Mouse (Mus musculus) MEL (cell line): ENCODE measurements around the gene Hoxc9. TPM values are rescaled to one million over a fixed set of nuclear protein-coding genes. Genes with fewer than 3 reads are reported as not detected.

Source experiments
- DNase-seq: peaks from one replicate; pipeline ENCODE4 v3.0.0; 2011; ENCODE audit warnings: low read depth, low spot score
- H3K27ac ChIP-seq: 2 replicates; pipeline ENCODE4 v1.5.1; 2012; ENCODE audit warnings: low read depth, mild to moderate bottlenecking, control low read depth, low read length, moderate library complexity; ENCODE audit not compliant: control insufficient read depth
- H3K27me3 ChIP-seq, 2 experiments: fragments of 150-350 bp in 1 of 2; sonication (generic) in 1 of 2; 2 replicates each; pipeline ENCODE4 v1.6.1; 2012; ENCODE audit warnings: low read length in 2 of 2, mild to moderate bottlenecking in 2 of 2, improper control_type of control experiment in 1 of 2, moderate library complexity in 1 of 2; ENCODE audit not compliant: insufficient read depth in 2 of 2, control insufficient read depth in 1 of 2
- H3K36me3 ChIP-seq, 2 experiments: 2 replicates each; pipeline ENCODE4 v1.6.1; 2012 to 2014; ENCODE audit warnings: low read length in 2 of 2, improper control_type of control experiment in 1 of 2, inconsistent platforms in 1 of 2, mild to moderate bottlenecking in 1 of 2; ENCODE audit not compliant: insufficient read depth in 2 of 2, control insufficient read depth in 1 of 2
- H3K4me1 ChIP-seq, 2 experiments: fragments of 150-350 bp in 1 of 2; sonication (generic) in 1 of 2; 2 replicates each; pipeline ENCODE4 v1.6.1; 2012; ENCODE audit warnings: low read length in 2 of 2, improper control_type of control experiment in 1 of 2, mild to moderate bottlenecking in 1 of 2; ENCODE audit not compliant: insufficient read depth in 2 of 2, control insufficient read depth in 1 of 2
- H3K4me3 ChIP-seq, 2 experiments: fragments of 150-350 bp in 1 of 2; sonication (generic) in 1 of 2; 2 replicates each; pipeline ENCODE4 v1.5.1; 2012; ENCODE audit warnings: low read depth in 2 of 2, low read length in 2 of 2, mild to moderate bottlenecking in 2 of 2, moderate library complexity in 2 of 2, control low read depth in 1 of 2, improper control_type of control experiment in 1 of 2; ENCODE audit not compliant: control insufficient read depth in 1 of 2, insufficient read depth in 1 of 2
- H3K79me2 ChIP-seq: 2 replicates; pipeline ENCODE4 v1.6.1; 2012; ENCODE audit warnings: mild to moderate bottlenecking, low read length, moderate library complexity; ENCODE audit not compliant: control insufficient read depth, poor library complexity, insufficient read depth
- H3K9ac ChIP-seq: 2 replicates; pipeline ENCODE4 v1.6.1; 2012; ENCODE audit warnings: low read depth, mild to moderate bottlenecking, control low read depth, low read length, moderate library complexity; ENCODE audit not compliant: control insufficient read depth, poor library complexity, severe bottlenecking
- H3K9me3 ChIP-seq: fragments of 150-350 bp; sonication (generic); replicated peaks from 2 replicates; pipeline ENCODE4 v1.6.1; 2012; ENCODE audit warnings: mild to moderate bottlenecking, low read length, improper control_type of control experiment, moderate library complexity; ENCODE audit not compliant: insufficient read depth
- CHD1 ChIP-seq: IDR thresholded peaks from 2 replicates; pipeline ENCODE4 v1.6.1; 2012; ENCODE audit warnings: low read depth, mild to moderate bottlenecking, inconsistent platforms, low read length, improper control_type of control experiment
- CHD2 ChIP-seq: IDR thresholded peaks from 2 replicates; pipeline ENCODE4 v1.6.1; 2011; ENCODE audit warnings: low read length, improper control_type of control experiment
- E2F4 ChIP-seq: IDR thresholded peaks from 2 replicates; pipeline ENCODE4 v1.6.1; 2011; ENCODE audit warnings: low read depth, low read length, improper control_type of control experiment, borderline replicate concordance
- GABPA ChIP-seq: IDR thresholded peaks from 2 replicates; pipeline ENCODE4 v1.6.1; 2012; ENCODE audit warnings: low read depth, mild to moderate bottlenecking, inconsistent platforms, low read length, improper control_type of control experiment, moderate library complexity
- GATA1 ChIP-seq: IDR thresholded peaks from 2 replicates; pipeline ENCODE4 v1.6.1; 2011; ENCODE audit warnings: low read depth, low read length, improper control_type of control experiment
- HCFC1 ChIP-seq: IDR thresholded peaks from 2 replicates; pipeline ENCODE4 v1.6.1; 2012; ENCODE audit warnings: low read depth, mild to moderate bottlenecking, inconsistent platforms, low read length, improper control_type of control experiment, moderate library complexity
- MAFK ChIP-seq: IDR thresholded peaks from 2 replicates; pipeline ENCODE4 v1.6.1; 2011; ENCODE audit warnings: low read depth, mild to moderate bottlenecking, low read length, improper control_type of control experiment, borderline replicate concordance
- MEF2A ChIP-seq: IDR thresholded peaks from 2 replicates; pipeline ENCODE4 v1.6.1; 2014; ENCODE audit warnings: low read depth, mild to moderate bottlenecking, inconsistent platforms, low read length, improper control_type of control experiment; ENCODE audit not compliant: poor library complexity, insufficient replicate concordance, severe bottlenecking; ENCODE audit errors: extremely low read depth
- MXI1 ChIP-seq: IDR thresholded peaks from 2 replicates; pipeline ENCODE4 v1.6.1; 2011; ENCODE audit warnings: mild to moderate bottlenecking, low read depth, low read length, improper control_type of control experiment
- MYC ChIP-seq: IDR thresholded peaks from 2 replicates; pipeline ENCODE4 v1.6.1; 2011; ENCODE audit warnings: low read depth, mild to moderate bottlenecking, low read length, improper control_type of control experiment, moderate library complexity
- NELFE ChIP-seq: IDR thresholded peaks from 2 replicates; pipeline ENCODE4 v1.6.1; 2011; ENCODE audit warnings: low read depth, low read length, improper control_type of control experiment
- POLR2A ChIP-seq, 2 experiments: IDR thresholded peaks; 2 replicates each; pipeline ENCODE4 v1.6.1; 2011 to 2012; ENCODE audit warnings: low read length in 2 of 2, mild to moderate bottlenecking in 2 of 2, control low read depth in 1 of 2, improper control_type of control experiment in 1 of 2, low read depth in 1 of 2, moderate library complexity in 1 of 2; ENCODE audit not compliant: control insufficient read depth in 1 of 2, insufficient read depth in 1 of 2, poor library complexity in 1 of 2
- RCOR1 ChIP-seq: IDR thresholded peaks from 2 replicates; pipeline ENCODE4 v1.6.1; 2012; ENCODE audit warnings: low read depth, mild to moderate bottlenecking, inconsistent platforms, low read length, improper control_type of control experiment
- SIN3A ChIP-seq: IDR thresholded peaks from 2 replicates; pipeline ENCODE4 v1.6.1; 2012; ENCODE audit warnings: low read length, improper control_type of control experiment, inconsistent platforms
- SMC3 ChIP-seq: IDR thresholded peaks from 2 replicates; pipeline ENCODE4 v1.6.1; 2011; ENCODE audit warnings: low read depth, low read length, improper control_type of control experiment
- TBP ChIP-seq: IDR thresholded peaks from 2 replicates; pipeline ENCODE4 v1.8.0; 2011; ENCODE audit warnings: low read depth, low read length, improper control_type of control experiment
- TCF12 ChIP-seq: IDR thresholded peaks from 2 replicates; pipeline ENCODE4 v1.6.1; 2014; ENCODE audit warnings: low read depth, mild to moderate bottlenecking, inconsistent platforms, low read length, improper control_type of control experiment, moderate library complexity
- UBTF ChIP-seq: IDR thresholded peaks from 2 replicates; pipeline ENCODE4 v1.6.1; 2012; ENCODE audit warnings: low read depth, mild to moderate bottlenecking, inconsistent platforms, low read length, improper control_type of control experiment, moderate library complexity, borderline replicate concordance; ENCODE audit not compliant: insufficient read depth
- USF1 ChIP-seq: IDR thresholded peaks from 2 replicates; pipeline ENCODE4 v1.6.1; 2014; ENCODE audit warnings: low read depth, mild to moderate bottlenecking, inconsistent platforms, low read length, improper control_type of control experiment, moderate library complexity
- USF2 ChIP-seq, 2 experiments: IDR thresholded peaks; 2 replicates each; pipeline ENCODE4 v1.6.1; 2011 to 2012; ENCODE audit warnings: improper control_type of control experiment in 2 of 2, low read length in 2 of 2, borderline replicate concordance in 1 of 2, inconsistent platforms in 1 of 2, low read depth in 1 of 2, mild to moderate bottlenecking in 1 of 2; ENCODE audit not compliant: insufficient read depth in 1 of 2
- ZC3H11A ChIP-seq: IDR thresholded peaks from 2 replicates; pipeline ENCODE4 v1.6.1; 2012; ENCODE audit warnings: low read depth, mild to moderate bottlenecking, inconsistent platforms, low read length, improper control_type of control experiment
- polyA plus RNA-seq, 2 experiments: library from polyadenylated mRNA; stranded (reverse) in 1 of 2; unstranded in 1 of 2; fragments of >175 nt in 1 of 2; fragments of >200 nt in 1 of 2; gene quantifications; 2 replicates each; pipeline versions ENCODE4 v1.2.1 to v1.2.4; 2012; ENCODE audit warnings: low replicate concordance in 2 of 2, low read depth in 1 of 2; ENCODE audit not compliant: insufficient read length in 2 of 2, insufficient read depth in 1 of 2, missing spikeins in 1 of 2
- total RNA-seq: library from RNA; depleted of rRNA; stranded (reverse); fragments of 300-350 nt; gene quantifications from 2 replicates; pipeline ENCODE4 v1.2.3, GENCODE M21; 2012

Gene Hoxc9
- total and polyA plus RNA-seq, 3 experiments: 4.1 to 400 (median 9.5) TPM

GRCm38 (mm10) chr15:102967312-102967510 lies 9.0 kb upstream of the Hoxc9 start, which contains the start of gene Hoxc5:
Gene Hoxc5 (plus strand): TSS chr15:102967443.
- H3K4me3 ChIP-seq: peak within 1 kb of the TSS; percentile 84 to 97
- peak; percentile 3; the same call in 1 of the 2 replicates for TF ChIP-seq NELFE
- TF ChIP-seq MXI1: 0 out of 2 replicates have a peak, but pooled peaks have one; percentile 13
- no peak for TF ChIP-seq HCFC1
- TF ChIP-seq E2F4: no peak

GRCm38 (mm10) chr15:102967511-102968397 lies 8.5 kb upstream of the Hoxc9 start:
- H3K9me3 ChIP-seq: no peaks in the 10 kb centered on the region
- peaks cover 4 to 6% of the 10 kb centered on the region in 2 experiments; a peak in 3 of 4 replicates for H3K27me3 ChIP-seq
- H3K36me3 ChIP-seq: peaks cover 0 to 18% of the 10 kb centered on the region in 2 experiments; a peak in 2 of 4 replicates
- H3K79me2 ChIP-seq: peaks cover 31% of the 10 kb centered on the region
- peak; percentile 81 for DNase-seq
- peak; percentile 12; the same call in 1 of the 2 replicates for TF ChIP-seq SIN3A
- peak; percentile 31; the same call in 1 of the 2 replicates for TF ChIP-seq CHD1
- no peak for TF ChIP-seq CHD2
- no peak for TF ChIP-seq MEF2A
- peak; percentile 24; the same call in 1 of the 2 replicates for TF ChIP-seq NELFE
- TF ChIP-seq RCOR1: no peak
- no peak for TF ChIP-seq USF2 (IDR thresholded peaks at IDR 0.05; ENCODE audit: borderline replicate concordance in 1 of 2, insufficient read depth in 1 of 2, low read depth in 1 of 2, low read length in 2 of 2)
- no peak for TF ChIP-seq GABPA
- no peak for TF ChIP-seq MYC
- no peak for TF ChIP-seq HCFC1
- TF ChIP-seq UBTF: peak; percentile 89; the same call in 1 of the 2 replicates
- 0 out of 2 replicates have a peak, but pooled peaks have one; percentile 8 for TF ChIP-seq E2F4
- peak; percentile 24; the same call in 1 of the 2 replicates for TF ChIP-seq TBP
- TF ChIP-seq GATA1: no peak
- TF ChIP-seq TCF12: peak; percentile 33; the same call in 1 of the 2 replicates
- TF ChIP-seq USF1: no peak
- peak; percentile 31 to 46 for TF ChIP-seq POLR2A (IDR thresholded peaks at IDR 0.05; ENCODE audit: control insufficient read depth in 1 of 2, insufficient read depth in 1 of 2, low read depth in 1 of 2, low read length in 2 of 2, poor library complexity in 1 of 2)
- 0 out of 2 replicates have a peak, but pooled peaks have one; percentile 1 for TF ChIP-seq SMC3
- no peak for TF ChIP-seq ZC3H11A
- TF ChIP-seq MAFK: no peak
- H3K27ac ChIP-seq: peak overlapping the region; percentile 82
- peak overlapping the region; percentile 93 for H3K9ac ChIP-seq
- H3K4me1 ChIP-seq: peaks cover 12 to 19% of the 10 kb centered on the region in 2 experiments
- peak overlapping the region; percentile 84 to 97 for H3K4me3 ChIP-seq

More at GRCm38 (mm10) chr15:102967312-102967510, 9.0 kb upstream of the Hoxc9 start, which contains the start of gene Hoxc5:
- Histone ChIP-seq H3K27me3 (peaks cover 8 to 11% of the 10 kb centered on the region in 2 experiments), H3K27ac (peak within 1 kb of the TSS; percentile 82), H3K4me1 (peaks cover 12 to 19% of the 10 kb centered on the region in 2 experiments), H3K9me3 (no peaks in the 10 kb centered on the region), H3K9ac (peak within 1 kb of the TSS; percentile 93), H3K36me3 (peaks cover 0 to 18% of the 10 kb centered on the region in 2 experiments; a peak in 2 of 4 replicates), H3K79me2 (peaks cover 31% of the 10 kb centered on the region)
- no peak for DNase-seq
